Mouse (Mus musculus): ENCODE results near the gene Prr5l.

GRCm38 (mm10) chr2:101856174-101856573 is 26.7 kb downstream of the Prr5l start:
- TF ChIP-seq POLR2A (IDR thresholded peaks at IDR 0.05; ENCODE audit: insufficient read depth, low read depth, low read length) (no peak), EP300 (IDR thresholded peaks at IDR 0.05; ENCODE audit: insufficient read depth, low read depth, low read length) (no peak), CTCF (IDR thresholded peaks at IDR 0.05) (no peak)

Data from heart, adult 2 months (tissue).